Comparison of ENCODE assay signal across 7 mouse cellular contexts in genomic region chr10:39369502-39369931, GRCm38 (mm10). TPM values are rescaled to one million over a fixed set of nuclear protein-coding genes. Genes with fewer than 3 reads are reported as not detected.
DNase-seq lines count a peak whose midpoint lies in the region; ATAC-seq lines count a peak whose summit lies in the region.

No protein-coding gene starts in this region.

- peak overlapping the region; percentile 91 for H3K27ac ChIP-seq in embryonic facial prominence, embryonic 12.5 days
- H3K27ac ChIP-seq in limb, embryonic 11.5 days (replicated peaks; ENCODE audit: low read depth, low read length) = peak overlapping the region; percentile 70; the same call in 1 of the 2 replicates
- peak overlapping the region; percentile 98 for H3K27ac ChIP-seq in midbrain, embryonic 14.5 days (replicated peaks; ENCODE audit: low read depth, low read length)

- H3K36me3 ChIP-seq in embryonic facial prominence, embryonic 12.5 days = no peaks in the 10 kb centered on the region
- no peaks in the 10 kb centered on the region for H3K36me3 ChIP-seq in limb, embryonic 11.5 days (ENCODE audit: control insufficient read depth, insufficient read depth, low read length)
- no peaks in the 10 kb centered on the region for H3K36me3 ChIP-seq in midbrain, embryonic 14.5 days (ENCODE audit: control insufficient read depth, insufficient read depth, low read length)

- WGBS in embryonic facial prominence, embryonic 12.5 days = under 1% methylated on average over 42 of the region's 44 CpGs
- WGBS in limb, embryonic 11.5 days = under 1% methylated on average over 42 of the region's 44 CpGs
- WGBS in midbrain, embryonic 14.5 days = under 1% methylated on average over 44 of the region's 44 CpGs

- peaks cover 20% of the 10 kb centered on the region for H3K4me1 ChIP-seq in embryonic facial prominence, embryonic 12.5 days
- peaks cover 6% of the 10 kb centered on the region; the same call in 1 of the 2 replicates for H3K4me1 ChIP-seq in limb, embryonic 11.5 days (ENCODE audit: control insufficient read depth, insufficient read depth, low read length)
- H3K4me1 ChIP-seq in midbrain, embryonic 14.5 days (ENCODE audit: control insufficient read depth, insufficient read depth, low read length) = peaks cover 38% of the 10 kb centered on the region

- peak overlapping the region; percentile 82 for H3K4me3 ChIP-seq in embryonic facial prominence, embryonic 12.5 days
- peak overlapping the region; percentile 91 for H3K4me3 ChIP-seq in limb, embryonic 11.5 days (ENCODE audit: low read depth, low read length)
- peak overlapping the region; percentile 96 for H3K4me3 ChIP-seq in midbrain, embryonic 14.5 days (replicated peaks; ENCODE audit: low read depth, low read length)

- ATAC-seq in embryonic facial prominence, embryonic 12.5 days (ENCODE audit: insufficient number of reproducible peaks, insufficient read depth, low FRiP score, low TSS enrichment) = peak; percentile 100
- ATAC-seq in limb, embryonic 11.5 days (ENCODE audit: insufficient number of reproducible peaks, low FRiP score, low TSS enrichment, low read depth) = peak; percentile 99
- peak; percentile 99 for ATAC-seq in midbrain, embryonic 14.5 days (ENCODE audit: low FRiP score, low TSS enrichment)

- peak overlapping the region; percentile 84 for H3K4me2 ChIP-seq in embryonic facial prominence, embryonic 12.5 days (replicated peaks)
- peak overlapping the region; percentile 88 for H3K4me2 ChIP-seq in limb, embryonic 11.5 days (ENCODE audit: low read depth, severe bottlenecking)
- H3K4me2 ChIP-seq in midbrain, embryonic 14.5 days (ENCODE audit: low read length) = peak overlapping the region; percentile 79

- H3K9me3 ChIP-seq in embryonic facial prominence, embryonic 12.5 days = no peaks in the 10 kb centered on the region
- H3K9me3 ChIP-seq in limb, embryonic 11.5 days (ENCODE audit: control insufficient read depth, low read length) = no peaks in the 10 kb centered on the region
- no peaks in the 10 kb centered on the region for H3K9me3 ChIP-seq in midbrain, embryonic 14.5 days (ENCODE audit: control insufficient read depth, low read length)

- H3K9ac ChIP-seq in embryonic facial prominence, embryonic 12.5 days = peak overlapping the region; percentile 90
- H3K9ac ChIP-seq in limb, embryonic 11.5 days (ENCODE audit: low read length) = peak overlapping the region; percentile 86
- H3K9ac ChIP-seq in midbrain, embryonic 14.5 days (replicated peaks; ENCODE audit: low read length) = peak overlapping the region; percentile 99

- no peaks in the 10 kb centered on the region for H3K27me3 ChIP-seq in embryonic facial prominence, embryonic 12.5 days
- 0 out of 2 replicates have a peak, but pooled peaks cover 3% of the 10 kb centered on the region for H3K27me3 ChIP-seq in limb, embryonic 11.5 days (ENCODE audit: control insufficient read depth, insufficient read depth, low read length)
- no peaks in the 10 kb centered on the region for H3K27me3 ChIP-seq in midbrain, embryonic 14.5 days (ENCODE audit: control insufficient read depth, insufficient read depth, low read length)

- peak; percentile 96 for DNase-seq in adrenal gland, postnatal 25 days
- peak; percentile 100 for DNase-seq in heart, adult 11 months
- DNase-seq in kidney, adult 18-20 months = peak; percentile 87
- peak; percentile 97 for DNase-seq in limb, embryonic 11.5 days (ENCODE audit: low spot score)
- DNase-seq in midbrain, embryonic 14.5 days = peak; percentile 99
- peak; percentile 90 to 93 for DNase-seq in spleen, adult 18-20 months

RNA-seq across cellular contexts. Expression of gene Fyn, which starts 0.9 kb away (rescaled TPM):
- 47.7 and 49.6 TPM in 2 replicates for total RNA-seq in adrenal gland, postnatal 25 days (2021)
- polyA plus RNA-seq in embryonic facial prominence, embryonic 12.5 days (2016; fragmentation: Nextera tagmentation; extraction: Ambion mirVana) = 37.4 and 41.8 TPM in 2 replicates
- polyA plus RNA-seq in limb, embryonic 11.5 days (2014; fragmentation: Nextera tagmentation; extraction: Ambion mirVana) = 20.6 and 20.8 TPM in 2 replicates
- polyA plus RNA-seq in midbrain, embryonic 14.5 days (2014; fragmentation: Nextera tagmentation; extraction: Ambion mirVana) = 87.3 and 90.8 TPM in 2 replicates

Comparison
In these comparisons a context has a peak if more than half of its experiments do, and no peak if none do; other contexts are left out.
1. Peak in every context shown above with its lines: DNase-seq, ATAC-seq, H3K4me3 ChIP-seq and H3K27ac ChIP-seq.